Mouse (Mus musculus): Measurements from ENCODE around the gene Fbxl2. TPM values are rescaled to one million over a fixed set of nuclear protein-coding genes. Genes with fewer than 3 reads are reported as not detected.

The Fbxl2 gene
- polyA plus RNA-seq, 1 experiment: 4.9 TPM

GRCm38 (mm10) chr9:113977225-113977840 lies 68.7 kb downstream of the Fbxl2 start:
- no peak for TF ChIP-seq POLR2A (IDR thresholded peaks at IDR 0.05; ENCODE audit: low read depth, low read length)
- TF ChIP-seq CTCF (IDR thresholded peaks at IDR 0.05; ENCODE audit: borderline replicate concordance, insufficient read depth, low read length): no peak
- H3K4me1 ChIP-seq (ENCODE audit: control insufficient read depth, insufficient read depth, low read length): peaks cover 2% of the 10 kb centered on the region; the same call in 1 of the 2 replicates
- no peak overlapping the region for H3K27ac ChIP-seq (ENCODE audit: insufficient read depth, low read length)
- H3K4me3 ChIP-seq (ENCODE audit: insufficient read depth, low read length): no peak overlapping the region

GRCm38 (mm10) chr9:113976264-113976663 lies 69.7 kb downstream of the Fbxl2 start:
- no peak overlapping the region for H3K4me3 ChIP-seq (ENCODE audit: insufficient read depth, low read length)
- H3K27ac ChIP-seq (ENCODE audit: insufficient read depth, low read length): no peak overlapping the region
- TF ChIP-seq CTCF (IDR thresholded peaks at IDR 0.05; ENCODE audit: borderline replicate concordance, insufficient read depth, low read length): no peak
- no peak for TF ChIP-seq POLR2A (IDR thresholded peaks at IDR 0.05; ENCODE audit: low read depth, low read length)
- peaks cover 2% of the 10 kb centered on the region; the same call in 1 of the 2 replicates for H3K4me1 ChIP-seq (ENCODE audit: control insufficient read depth, insufficient read depth, low read length)

DNA sequence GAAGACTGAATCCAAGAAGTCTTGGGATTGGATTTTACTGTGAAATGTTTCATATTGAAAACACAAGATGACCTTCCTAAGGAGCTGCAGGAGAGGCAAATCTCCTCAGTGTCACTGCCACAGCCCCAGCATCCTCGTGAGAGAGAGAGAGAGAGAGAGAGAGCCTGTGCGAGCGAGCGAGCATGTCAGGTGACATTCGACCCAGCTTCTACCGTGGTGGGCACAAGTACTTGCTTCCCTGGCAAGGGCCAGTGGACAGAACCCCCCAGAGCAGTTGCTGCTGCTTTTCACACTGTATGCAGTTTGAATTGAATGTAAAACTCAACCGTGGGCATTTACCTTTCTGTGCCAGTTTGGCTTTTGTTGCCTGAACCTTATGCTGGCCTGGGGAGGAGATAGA lies 70.5 kb downstream of the Fbxl2 start:
- no peak for TF ChIP-seq CTCF (IDR thresholded peaks at IDR 0.05; ENCODE audit: borderline replicate concordance, insufficient read depth, low read length)
- no peak for TF ChIP-seq POLR2A (IDR thresholded peaks at IDR 0.05; ENCODE audit: low read depth, low read length)
- H3K4me1 ChIP-seq (ENCODE audit: control insufficient read depth, insufficient read depth, low read length): peaks cover 2% of the 10 kb centered on the region; the same call in 1 of the 2 replicates
- H3K27ac ChIP-seq (ENCODE audit: insufficient read depth, low read length): no peak overlapping the region
- no peak overlapping the region for H3K4me3 ChIP-seq (ENCODE audit: insufficient read depth, low read length)

DNA sequence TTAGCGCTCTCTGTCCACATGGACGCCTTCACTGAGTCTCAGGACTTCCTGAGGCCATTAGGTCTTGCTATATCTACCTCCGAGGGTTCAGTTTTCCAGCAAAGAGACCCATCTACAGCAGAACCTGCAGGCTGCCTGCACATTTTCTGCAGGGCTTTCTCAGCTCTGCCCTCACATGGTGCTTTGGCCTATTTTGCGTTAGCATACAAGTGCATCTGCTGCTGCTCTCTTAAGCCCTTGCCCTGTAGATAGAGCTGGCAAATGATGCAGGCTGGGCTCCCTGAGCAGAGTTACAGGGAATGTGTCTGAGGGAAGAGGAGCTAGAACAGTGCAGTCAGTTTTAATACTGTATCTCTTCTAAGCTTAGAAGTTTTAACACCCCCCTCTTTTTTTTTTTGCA lies 71.0 kb downstream of the Fbxl2 start:
- no peak for TF ChIP-seq POLR2A (IDR thresholded peaks at IDR 0.05; ENCODE audit: low read depth, low read length)
- TF ChIP-seq CTCF (IDR thresholded peaks at IDR 0.05; ENCODE audit: borderline replicate concordance, insufficient read depth, low read length): no peak
- Histone ChIP-seq H3K4me1 (ENCODE audit: control insufficient read depth, insufficient read depth, low read length) (peaks cover 2% of the 10 kb centered on the region; the same call in 1 of the 2 replicates), H3K4me3 (ENCODE audit: insufficient read depth, low read length) (no peak overlapping the region), H3K27ac (ENCODE audit: insufficient read depth, low read length) (no peak overlapping the region)

DNA sequence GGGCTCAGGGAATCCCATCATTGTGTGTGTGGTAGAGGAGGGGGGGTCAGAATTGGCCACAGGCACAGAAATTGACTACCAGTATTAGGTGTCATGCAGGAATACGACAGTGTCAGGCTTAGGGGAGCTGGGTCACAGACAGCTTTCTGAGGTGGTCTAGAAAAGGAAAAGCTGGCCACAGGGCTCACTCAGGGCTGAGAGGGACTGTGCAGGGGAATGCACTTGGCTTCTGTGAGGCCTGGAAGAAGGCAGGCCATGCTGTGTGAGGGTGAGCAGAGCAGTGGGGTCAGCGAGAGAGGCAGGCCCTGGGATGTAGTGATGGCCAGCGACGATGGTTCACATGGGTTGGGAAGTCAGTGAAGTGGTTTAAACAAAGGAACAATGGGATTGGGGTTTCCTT lies 72.1 kb downstream of the Fbxl2 start:
- H3K4me1 ChIP-seq (ENCODE audit: control insufficient read depth, insufficient read depth, low read length): peaks cover 2% of the 10 kb centered on the region; the same call in 1 of the 2 replicates
- no peak for TF ChIP-seq CTCF (IDR thresholded peaks at IDR 0.05; ENCODE audit: borderline replicate concordance, insufficient read depth, low read length)
- no peak for TF ChIP-seq POLR2A (IDR thresholded peaks at IDR 0.05; ENCODE audit: low read depth, low read length)

DNA sequence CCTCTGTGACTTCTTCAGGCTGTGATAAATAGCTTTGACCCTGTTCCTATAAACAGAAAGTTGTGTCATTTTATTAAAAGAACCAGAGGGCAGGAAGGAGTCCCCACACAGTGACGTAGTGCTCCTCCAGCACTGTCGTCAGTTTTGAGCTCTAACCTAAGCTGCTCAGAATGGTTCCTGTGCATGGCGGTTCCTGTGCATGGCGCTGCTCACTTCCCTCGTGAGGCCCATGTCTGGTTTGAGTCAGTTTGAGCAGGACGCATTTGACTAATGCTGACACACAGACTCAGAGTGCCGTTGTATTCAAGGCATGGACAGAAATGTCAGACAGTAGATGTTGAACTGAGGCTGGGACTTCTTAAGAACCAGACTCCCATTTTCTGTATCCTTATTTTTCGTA lies 74.4 kb downstream of the Fbxl2 start:
- Histone ChIP-seq H3K4me1 (ENCODE audit: control insufficient read depth, insufficient read depth, low read length) (no peaks in the 10 kb centered on the region), H3K27ac (ENCODE audit: insufficient read depth, low read length) (no peak overlapping the region), H3K4me3 (ENCODE audit: insufficient read depth, low read length) (no peak overlapping the region)
- no peak for TF ChIP-seq CTCF (IDR thresholded peaks at IDR 0.05; ENCODE audit: borderline replicate concordance, insufficient read depth, low read length)
- TF ChIP-seq POLR2A (IDR thresholded peaks at IDR 0.05; ENCODE audit: low read depth, low read length): no peak

More for the DNA sequence above, 72.1 kb downstream of the Fbxl2 start:
- Histone ChIP-seq H3K4me3 (ENCODE audit: insufficient read depth, low read length) (no peak overlapping the region), H3K27ac (ENCODE audit: insufficient read depth, low read length) (no peak overlapping the region)

DNA sequence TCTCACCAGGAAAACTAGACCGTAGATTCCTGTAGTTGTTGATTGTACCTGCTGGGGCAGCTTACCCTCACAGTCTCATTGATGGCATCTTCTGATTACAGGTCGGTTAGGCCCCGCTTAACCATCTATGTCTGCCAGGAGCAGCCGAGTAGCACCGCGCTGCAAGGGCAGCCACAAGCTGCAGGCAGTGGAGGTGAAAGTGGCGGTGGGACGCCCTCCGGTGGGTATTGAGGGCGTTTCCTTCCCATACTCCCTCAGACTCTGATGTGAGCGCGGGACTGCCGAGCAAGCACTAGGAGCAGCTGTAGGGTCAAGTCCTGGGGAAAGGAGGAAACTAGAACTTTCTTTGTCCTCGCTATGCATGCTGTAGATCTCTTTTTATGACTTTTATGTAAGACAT lies 76.0 kb downstream of the Fbxl2 start:
- no peak overlapping the region for H3K4me3 ChIP-seq (ENCODE audit: insufficient read depth, low read length)
- no peaks in the 10 kb centered on the region for H3K4me1 ChIP-seq (ENCODE audit: control insufficient read depth, insufficient read depth, low read length)
- TF ChIP-seq CTCF (IDR thresholded peaks at IDR 0.05; ENCODE audit: borderline replicate concordance, insufficient read depth, low read length) (no peak), POLR2A (IDR thresholded peaks at IDR 0.05; ENCODE audit: low read depth, low read length) (no peak)
- no peak overlapping the region for H3K27ac ChIP-seq (ENCODE audit: insufficient read depth, low read length)

DNA sequence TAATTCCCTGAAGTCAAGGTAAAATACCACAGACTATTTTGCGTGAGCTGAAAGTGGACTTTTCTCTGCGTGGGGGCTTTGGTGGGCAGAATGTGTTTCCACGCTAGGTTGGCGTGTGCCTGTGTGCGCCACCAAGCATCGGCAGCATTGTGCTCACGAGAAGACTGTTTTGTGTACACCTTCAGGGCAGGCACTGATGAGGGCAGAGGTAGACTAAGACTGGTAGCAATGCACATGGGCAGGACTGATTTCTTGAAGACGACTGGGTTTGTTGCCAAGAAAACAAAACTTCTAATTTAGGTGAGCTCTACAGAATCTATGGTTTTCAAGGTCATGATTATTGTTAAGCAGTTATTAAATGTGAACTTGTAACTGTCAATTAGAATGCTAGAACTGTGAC lies 76.6 kb downstream of the Fbxl2 start:
- Histone ChIP-seq H3K4me3 (ENCODE audit: insufficient read depth, low read length) (no peak overlapping the region), H3K4me1 (ENCODE audit: control insufficient read depth, insufficient read depth, low read length) (no peaks in the 10 kb centered on the region), H3K27ac (ENCODE audit: insufficient read depth, low read length) (no peak overlapping the region)
- TF ChIP-seq CTCF (IDR thresholded peaks at IDR 0.05; ENCODE audit: borderline replicate concordance, insufficient read depth, low read length): no peak

- Histone ChIP-seq H3K4me1 (ENCODE audit: control insufficient read depth, insufficient read depth, low read length) (no peaks in the 10 kb centered on the region), H3K27ac (ENCODE audit: insufficient read depth, low read length) (no peak overlapping the region), H3K4me3 (ENCODE audit: insufficient read depth, low read length) (no peak overlapping the region)
- TF ChIP-seq POLR2A (IDR thresholded peaks at IDR 0.05; ENCODE audit: low read depth, low read length) (no peak), CTCF (IDR thresholded peaks at IDR 0.05; ENCODE audit: borderline replicate concordance, insufficient read depth, low read length) (no peak)
These were observed 77.0 kb downstream of the Fbxl2 start for GRCm38 (mm10) chr9:113968967-113969366.

DNA sequence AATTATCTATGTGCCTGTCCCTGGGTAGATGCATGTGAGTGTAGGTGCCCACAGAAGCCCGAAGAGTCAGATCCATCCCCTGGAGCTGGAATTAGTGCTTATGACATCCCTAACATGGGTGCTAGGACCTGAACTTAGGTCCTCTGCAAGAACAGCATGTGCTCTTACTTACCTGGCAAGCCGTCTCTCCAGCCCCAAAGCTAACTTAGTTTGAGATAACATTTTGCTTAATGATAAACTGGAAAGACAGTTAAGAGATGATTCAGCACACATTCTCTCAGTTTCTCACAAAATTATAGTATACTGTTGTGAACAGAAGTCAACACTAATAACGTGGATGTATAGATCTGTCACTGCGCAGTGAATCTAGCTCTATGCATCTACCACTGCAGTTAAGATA lies 79.2 kb downstream of the Fbxl2 start:
- Histone ChIP-seq H3K4me3 (ENCODE audit: insufficient read depth, low read length) (no peak overlapping the region), H3K27ac (ENCODE audit: insufficient read depth, low read length) (no peak overlapping the region), H3K4me1 (ENCODE audit: control insufficient read depth, insufficient read depth, low read length) (no peaks in the 10 kb centered on the region)
- no peak for TF ChIP-seq POLR2A (IDR thresholded peaks at IDR 0.05; ENCODE audit: low read depth, low read length)
- TF ChIP-seq CTCF (IDR thresholded peaks at IDR 0.05; ENCODE audit: borderline replicate concordance, insufficient read depth, low read length): no peak

Data from embryonic fibroblast, embryonic 13.5 days (primary cell).